Mouse (Mus musculus): ENCODE results near the gene Pde7b. TPM values are rescaled to one million over a fixed set of nuclear protein-coding genes. Genes with fewer than 3 reads are reported as not detected.
A peak's percentile ranks its signal among the peaks of the same experiment; 100 is the strongest.
"Not testable (repeated sequence)": the region's sequence is repeated elsewhere in the genome, so short reads cannot be mapped to it uniquely, and the experiment has no call there.

Gene Pde7b
- polyA plus RNA-seq, 1 experiment from 2014 or later, result 6.7 TPM

DNA sequence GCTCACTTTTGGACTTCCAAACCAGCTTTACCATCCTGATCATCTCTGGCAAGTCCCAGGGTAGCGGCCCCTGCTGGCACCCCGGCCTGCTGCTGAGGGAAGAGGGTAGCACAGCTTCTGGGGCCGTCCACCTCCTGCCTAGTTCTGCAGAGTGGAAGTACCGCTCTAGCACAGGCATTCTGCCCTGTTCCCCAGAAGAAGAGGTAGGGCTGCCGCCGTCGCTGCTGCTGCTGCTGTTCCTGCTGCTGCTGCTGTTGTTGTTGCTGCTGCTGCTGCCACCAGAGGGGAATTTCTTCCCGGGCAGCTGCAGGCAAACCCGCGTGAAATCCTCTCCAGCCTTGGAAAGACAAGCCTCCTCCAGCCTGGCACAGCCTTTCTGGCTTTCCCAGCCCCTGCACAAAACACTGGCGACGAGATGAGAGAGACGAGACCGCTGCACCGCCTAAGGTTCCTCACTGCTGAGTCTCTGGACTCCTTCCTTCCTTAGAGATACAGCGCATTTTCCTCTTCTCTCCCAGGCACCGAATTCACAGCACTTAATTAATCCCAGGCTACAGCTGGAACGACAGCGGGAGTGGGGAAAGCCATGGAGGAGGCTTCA, 176.8 kb downstream of the Pde7b start:
- Histone ChIP-seq H3K4me3 (peak overlapping the region; percentile 49), H3K4me1 (replicated peaks) (peaks cover 30% of the 10 kb centered on the region), H3K4me2 (peak overlapping the region; percentile 76), H3K27ac (peak overlapping the region; percentile 77), H3K9ac (peak overlapping the region; percentile 45), H3K27me3 (no peaks in the 10 kb centered on the region), H3K9me3 (replicated peaks) (no peaks in the 10 kb centered on the region), H3K36me3 (no peaks in the 10 kb centered on the region)
- 1% methylated on average over 19 of the region's 19 CpGs for WGBS
- ATAC-seq (replicated peaks; ENCODE audit: insufficient number of reproducible peaks, insufficient read depth, low FRiP score, low read depth), result peak; percentile 73

DNA sequence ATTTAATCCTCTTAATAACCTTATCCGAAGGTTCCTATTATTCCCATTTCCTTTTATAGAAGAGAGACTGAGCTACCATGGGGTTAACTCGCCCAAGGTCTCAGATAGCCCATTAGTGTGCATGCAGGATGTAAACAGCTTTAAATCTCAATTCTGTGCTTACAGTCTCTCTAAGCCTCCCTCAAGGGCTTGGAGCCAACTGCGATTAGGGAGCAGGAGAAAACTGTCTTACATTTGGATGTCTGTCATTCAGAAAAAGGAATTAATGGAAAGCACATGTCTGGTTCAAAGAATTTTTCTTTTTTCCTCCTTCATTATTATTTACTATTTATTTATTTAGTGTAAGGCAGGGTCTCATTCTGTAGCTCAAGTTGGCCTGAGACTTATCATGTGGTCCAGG, 181.8 kb downstream of the Pde7b start:
- 62% methylated on average over 3 of the region's 3 CpGs for WGBS
- Histone ChIP-seq H3K27me3 (no peaks in the 10 kb centered on the region), H3K9ac (no peak overlapping the region), H3K36me3 (no peaks in the 10 kb centered on the region), H3K4me3 (no peak overlapping the region), H3K9me3 (replicated peaks) (no peaks in the 10 kb centered on the region), H3K4me2 (no peak overlapping the region), H3K27ac (no peak overlapping the region), H3K4me1 (replicated peaks) (peaks cover 11% of the 10 kb centered on the region)
- no peak for ATAC-seq (replicated peaks; ENCODE audit: insufficient number of reproducible peaks, insufficient read depth, low FRiP score, low read depth)

DNA sequence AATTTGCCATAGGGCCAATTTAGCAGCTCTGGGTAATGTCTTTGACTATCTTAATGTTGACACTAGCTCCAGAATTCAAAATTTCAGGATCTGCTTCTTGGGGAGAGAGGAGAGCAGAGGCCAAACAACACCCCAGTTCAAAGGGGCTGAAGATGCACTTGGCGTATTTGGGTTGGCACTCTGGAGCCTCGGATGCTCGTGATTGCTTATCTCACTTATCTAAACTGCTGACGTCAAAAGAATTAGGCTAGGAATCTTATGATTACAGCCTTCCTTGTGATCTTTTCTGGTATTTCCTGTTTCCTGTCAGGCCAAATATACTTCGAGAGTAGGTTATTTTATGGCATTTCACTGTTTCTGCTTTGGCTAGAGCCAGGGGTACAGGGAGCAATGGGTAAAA, 191.1 kb downstream of the Pde7b start:
- H3K27me3 ChIP-seq, result no peaks in the 10 kb centered on the region
- WGBS, result 21% methylated on average over 5 of the region's 5 CpGs
- H3K4me2 ChIP-seq, result no peak overlapping the region
- H3K9me3 ChIP-seq (replicated peaks), result no peaks in the 10 kb centered on the region
- H3K4me3 ChIP-seq, result no peak overlapping the region
- ATAC-seq (replicated peaks; ENCODE audit: insufficient number of reproducible peaks, insufficient read depth, low FRiP score, low read depth), result no peak; the same call in 1 of the 2 replicates
- peak overlapping the region; percentile 49; the same call in 1 of the 2 replicates for H3K27ac ChIP-seq
- H3K9ac ChIP-seq, result no peak overlapping the region
- H3K4me1 ChIP-seq (replicated peaks), result peaks cover 10% of the 10 kb centered on the region
- no peaks in the 10 kb centered on the region for H3K36me3 ChIP-seq

DNA sequence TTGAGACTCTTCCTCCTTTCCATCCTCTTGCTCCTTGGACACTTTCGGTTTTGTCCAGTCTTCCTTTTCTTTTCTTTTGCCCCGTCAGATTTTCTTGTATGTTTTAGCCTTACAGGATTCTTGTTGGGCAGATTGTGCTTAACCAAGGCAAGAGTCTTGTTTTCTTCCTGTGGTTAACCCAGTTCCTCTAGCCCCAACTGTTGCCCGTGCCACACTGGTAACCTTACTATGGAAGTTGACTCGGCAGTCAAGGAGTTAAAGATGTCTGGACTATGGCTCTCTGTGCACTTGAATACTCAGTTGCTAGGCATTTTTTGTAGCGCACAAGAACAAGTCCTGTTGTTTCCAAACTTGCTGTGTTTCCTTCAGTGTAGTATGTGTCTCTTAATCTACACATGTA, 193.0 kb downstream of the Pde7b start:
- Histone ChIP-seq H3K9me3 (replicated peaks) (no peaks in the 10 kb centered on the region), H3K27ac (no peak overlapping the region), H3K36me3 (no peaks in the 10 kb centered on the region), H3K4me1 (replicated peaks) (peaks cover 10% of the 10 kb centered on the region), H3K4me3 (no peak overlapping the region), H3K9ac (no peak overlapping the region), H3K27me3 (no peaks in the 10 kb centered on the region), H3K4me2 (no peak overlapping the region)
- 81% methylated on average over 5 of the region's 5 CpGs for WGBS
- no peak for ATAC-seq (replicated peaks; ENCODE audit: insufficient number of reproducible peaks, insufficient read depth, low FRiP score, low read depth)

DNA sequence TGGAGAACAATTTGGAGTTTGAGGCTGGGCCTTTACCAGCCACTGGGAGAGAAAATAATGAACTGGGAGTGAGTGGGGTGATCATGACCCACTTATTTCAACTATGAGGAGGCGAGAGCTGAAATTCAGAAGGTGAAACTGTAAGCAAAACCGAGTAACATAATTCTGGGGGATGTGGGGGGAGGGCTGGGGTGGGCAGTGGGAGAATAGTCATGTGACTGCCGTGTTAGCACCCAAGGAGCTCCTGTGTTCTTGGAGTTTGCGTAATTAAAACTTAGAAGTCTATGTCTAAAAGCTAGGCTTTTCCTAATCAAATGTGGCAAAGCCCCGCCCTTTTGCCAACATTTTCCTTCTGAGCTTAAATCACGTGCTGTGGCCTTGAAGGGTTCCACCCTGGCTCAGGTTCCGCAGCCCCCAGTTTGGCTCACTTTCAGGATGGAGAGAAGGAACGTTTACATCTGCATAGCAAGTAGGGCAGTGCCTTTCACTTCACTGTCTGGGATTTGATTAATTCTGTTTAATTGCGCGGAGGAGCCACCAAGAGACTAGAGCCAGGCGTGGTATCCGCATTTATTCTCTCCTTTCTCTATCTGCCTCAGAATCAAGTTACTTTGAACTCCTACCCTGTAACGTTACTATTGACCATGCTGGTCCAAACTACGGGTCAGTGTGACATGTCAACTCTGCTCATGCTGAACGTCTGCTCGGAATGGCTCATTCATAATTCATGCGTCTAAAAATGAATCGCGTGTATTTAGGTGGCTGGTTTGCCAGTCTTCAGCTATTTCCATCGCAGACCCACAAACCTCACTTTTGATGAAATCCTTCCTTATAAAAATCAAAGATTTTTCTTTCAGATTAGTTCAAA, 196.1 kb downstream of the Pde7b start:
- H3K9me3 ChIP-seq (replicated peaks), result no peaks in the 10 kb centered on the region
- peaks cover 2% of the 10 kb centered on the region for H3K4me1 ChIP-seq (replicated peaks)
- H3K27me3 ChIP-seq, result no peaks in the 10 kb centered on the region
- H3K4me3 ChIP-seq, result no peak overlapping the region
- H3K9ac ChIP-seq, result no peak overlapping the region
- ATAC-seq (replicated peaks; ENCODE audit: insufficient number of reproducible peaks, insufficient read depth, low FRiP score, low read depth), result no peak
- no peak overlapping the region for H3K4me2 ChIP-seq
- H3K36me3 ChIP-seq, result no peaks in the 10 kb centered on the region
- 77% methylated on average over 20 of the region's 20 CpGs for WGBS
- no peak overlapping the region for H3K27ac ChIP-seq

DNA sequence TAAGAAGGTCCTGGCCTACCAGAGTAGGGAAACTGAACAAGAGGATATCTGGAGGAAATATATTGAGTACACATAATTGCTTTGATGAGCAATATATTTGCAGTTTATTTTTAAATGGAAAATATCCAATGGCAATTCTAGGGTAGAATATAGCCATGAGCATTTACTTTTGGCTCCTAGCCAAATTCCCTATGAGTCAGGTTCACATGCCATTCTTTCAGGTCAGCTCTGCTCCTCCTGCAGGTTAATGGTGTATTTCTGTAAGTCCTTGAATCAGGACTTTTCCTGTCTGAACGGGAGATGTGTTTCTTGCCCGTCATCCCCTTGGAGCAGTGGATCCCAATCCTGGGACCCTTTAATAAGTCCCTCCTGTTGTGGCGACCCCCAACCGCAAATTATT, 197.1 kb downstream of the Pde7b start:
- no peak for ATAC-seq (replicated peaks; ENCODE audit: insufficient number of reproducible peaks, insufficient read depth, low FRiP score, low read depth)
- no peak overlapping the region for H3K27ac ChIP-seq
- 71% methylated on average over 4 of the region's 4 CpGs for WGBS

DNA sequence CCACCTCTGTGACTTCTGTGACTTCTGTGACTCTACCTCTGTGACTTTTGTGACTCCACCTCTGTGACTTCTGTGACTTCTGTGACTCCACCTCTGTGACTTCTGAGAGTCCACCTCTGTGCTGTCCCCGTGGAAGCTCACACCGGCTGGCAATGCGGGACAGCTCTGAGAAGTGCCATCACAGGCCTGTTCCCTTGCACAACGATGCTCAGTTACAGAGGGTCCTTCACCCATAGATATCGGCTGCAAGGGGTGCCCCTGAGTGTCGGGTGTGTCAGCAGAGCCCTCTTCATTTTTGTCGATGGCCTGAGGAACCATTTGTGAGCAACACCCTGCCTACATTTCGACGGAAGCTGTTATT, 206.4 kb downstream of the Pde7b start:
- Histone ChIP-seq H3K4me2 (no peak overlapping the region), H3K27me3 (no peaks in the 10 kb centered on the region), H3K9me3 (replicated peaks) (no peaks in the 10 kb centered on the region), H3K27ac (no peak overlapping the region), H3K4me3 (no peak overlapping the region), H3K36me3 (no peaks in the 10 kb centered on the region), H3K4me1 (replicated peaks) (peaks cover 13% of the 10 kb centered on the region), H3K9ac (no peak overlapping the region)
- no peak for ATAC-seq (replicated peaks; ENCODE audit: insufficient number of reproducible peaks, insufficient read depth, low FRiP score, low read depth)
- 72% methylated on average over 9 of the region's 9 CpGs for WGBS

More for the DNA sequence above, 197.1 kb downstream of the Pde7b start:
- Histone ChIP-seq H3K4me3 (no peak overlapping the region), H3K36me3 (no peaks in the 10 kb centered on the region), H3K9me3 (replicated peaks) (no peaks in the 10 kb centered on the region), H3K4me1 (replicated peaks) (no peaks in the 10 kb centered on the region), H3K9ac (no peak overlapping the region), H3K4me2 (no peak overlapping the region), H3K27me3 (no peaks in the 10 kb centered on the region)

DNA sequence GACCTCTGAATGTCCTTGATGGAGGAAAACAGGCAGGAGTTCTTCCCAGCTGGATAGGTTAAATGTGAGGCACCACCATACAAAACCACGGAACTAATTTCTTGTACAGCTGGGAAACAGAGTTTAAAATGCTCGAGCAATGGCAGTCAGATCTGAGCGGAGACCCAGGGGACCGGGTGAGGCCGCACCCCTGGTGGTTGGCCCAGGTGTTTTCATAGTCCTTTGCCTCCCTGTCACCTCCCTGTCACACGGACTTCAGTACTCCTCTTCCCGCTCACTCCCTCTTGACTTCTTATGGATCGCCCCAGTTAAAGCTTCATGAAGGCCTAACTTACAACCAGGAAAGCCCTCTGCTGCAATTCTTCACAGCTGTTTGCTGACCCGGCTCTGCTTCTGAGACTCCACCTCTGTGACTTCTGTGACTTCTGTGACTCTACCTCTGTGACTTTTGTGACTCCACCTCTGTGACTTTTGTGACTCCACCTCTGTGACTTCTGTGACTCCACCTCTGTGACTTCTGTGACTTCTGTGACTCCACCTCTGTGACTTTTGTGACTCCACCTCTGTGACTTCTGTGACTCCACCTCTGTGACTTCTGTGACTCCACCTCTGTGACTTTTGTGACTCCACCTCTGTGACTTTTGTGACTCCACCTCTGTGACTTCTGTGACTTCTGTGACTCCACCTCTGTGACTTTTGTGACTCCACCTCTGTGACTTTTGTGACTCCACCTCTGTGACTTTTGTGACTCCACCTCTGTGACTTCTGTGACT, 206.9 kb downstream of the Pde7b start:
- H3K4me3 ChIP-seq; H3K36me3 ChIP-seq; H3K27ac ChIP-seq; H3K9ac ChIP-seq; H3K9me3 ChIP-seq (replicated peaks); H3K4me2 ChIP-seq; ATAC-seq (replicated peaks; ENCODE audit: insufficient number of reproducible peaks, insufficient read depth, low FRiP score, low read depth); H3K27me3 ChIP-seq: not testable (repeated sequence)
- peaks cover 15% of the 10 kb centered on the region for H3K4me1 ChIP-seq (replicated peaks)
- WGBS, result 72% methylated on average over 9 of the region's 9 CpGs

DNA sequence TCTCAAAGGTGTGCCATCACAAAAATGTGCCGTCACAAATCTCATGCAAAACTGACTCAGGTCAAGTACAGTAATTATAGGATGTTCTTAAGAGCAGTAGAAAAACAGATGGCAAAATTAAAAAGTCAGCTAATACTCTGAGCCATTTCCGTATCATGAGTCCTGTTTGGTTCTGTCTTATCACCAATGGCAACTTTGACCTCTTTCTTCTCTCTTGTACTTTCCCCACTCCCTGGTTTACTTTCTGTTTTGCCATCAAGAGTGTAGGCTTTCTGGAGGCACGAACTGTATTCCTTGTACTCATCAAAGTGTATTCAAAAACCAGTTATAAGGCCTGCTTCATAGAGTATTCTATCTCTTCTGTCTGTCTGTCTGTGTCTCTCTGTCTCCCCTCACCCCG, 211.0 kb downstream of the Pde7b start:
- Histone ChIP-seq H3K9me3 (replicated peaks) (no peaks in the 10 kb centered on the region), H3K27ac (no peak overlapping the region), H3K4me2 (no peak overlapping the region), H3K36me3 (no peaks in the 10 kb centered on the region), H3K9ac (no peak overlapping the region), H3K27me3 (no peaks in the 10 kb centered on the region), H3K4me3 (no peak overlapping the region), H3K4me1 (replicated peaks) (peaks cover 8% of the 10 kb centered on the region)
- ATAC-seq (replicated peaks; ENCODE audit: insufficient number of reproducible peaks, insufficient read depth, low FRiP score, low read depth), result no peak
- 79% methylated on average over 4 of the region's 4 CpGs for WGBS

DNA sequence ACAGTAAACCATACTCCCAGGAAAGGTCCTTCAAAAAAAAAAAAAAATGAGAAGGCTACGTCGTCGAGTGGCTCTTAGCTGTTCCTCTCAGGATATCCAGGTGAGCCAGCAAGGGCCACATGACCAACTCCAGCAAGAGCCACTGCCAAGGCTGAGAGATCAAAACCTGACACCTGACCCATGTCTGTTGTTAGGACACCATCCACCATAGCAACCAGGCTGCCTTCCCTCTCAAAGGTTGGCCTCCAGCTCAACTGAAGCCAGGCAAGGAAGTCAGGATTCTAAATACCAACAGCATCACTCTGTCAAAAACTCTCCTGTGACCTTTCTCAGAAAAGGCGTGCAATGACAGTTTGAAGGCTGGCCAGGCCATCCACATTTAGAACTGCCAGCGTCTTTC, 211.4 kb downstream of the Pde7b start:
- Histone ChIP-seq H3K9ac (no peak overlapping the region), H3K27me3 (no peaks in the 10 kb centered on the region), H3K9me3 (replicated peaks) (no peaks in the 10 kb centered on the region), H3K4me3 (no peak overlapping the region), H3K4me1 (replicated peaks) (peaks cover 8% of the 10 kb centered on the region), H3K27ac (no peak overlapping the region), H3K36me3 (no peaks in the 10 kb centered on the region), H3K4me2 (no peak overlapping the region)
- WGBS, result 73% methylated on average over 5 of the region's 5 CpGs
- no peak for ATAC-seq (replicated peaks; ENCODE audit: insufficient number of reproducible peaks, insufficient read depth, low FRiP score, low read depth)

DNA sequence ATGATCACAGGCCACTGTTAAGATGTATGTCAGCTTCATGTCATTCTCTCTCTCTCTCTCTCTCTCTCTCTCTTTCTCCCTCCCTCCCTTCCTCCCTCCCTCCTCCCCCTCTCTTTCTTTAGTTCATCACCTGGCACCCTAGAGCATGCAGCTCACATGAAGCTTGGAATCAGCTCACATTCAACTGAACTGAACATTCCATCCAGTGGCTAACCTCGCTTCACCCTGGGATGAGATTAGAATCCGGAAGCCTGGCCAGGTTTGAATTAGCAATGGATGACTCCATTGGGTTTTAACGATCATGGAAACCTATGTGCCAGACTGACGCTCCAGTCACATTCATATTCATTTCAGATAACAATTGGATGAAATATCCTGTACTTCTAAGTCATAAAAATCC, 215.1 kb downstream of the Pde7b start:
- ATAC-seq (replicated peaks; ENCODE audit: insufficient number of reproducible peaks, insufficient read depth, low FRiP score, low read depth), result no peak
- Histone ChIP-seq H3K27ac (no peak overlapping the region), H3K27me3 (no peaks in the 10 kb centered on the region), H3K9me3 (replicated peaks) (no peaks in the 10 kb centered on the region; the same call in 1 of the 2 replicates), H3K4me3 (no peak overlapping the region), H3K36me3 (no peaks in the 10 kb centered on the region), H3K9ac (no peak overlapping the region), H3K4me1 (replicated peaks) (peaks cover 12% of the 10 kb centered on the region), H3K4me2 (no peak overlapping the region)
- 72% methylated on average over 4 of the region's 4 CpGs for WGBS

All from heart, embryonic 15.5 days (tissue).